Mouse (Mus musculus) embryonic fibroblast, embryonic 13.5 days (primary cell): ENCODE results near the gene Slc5a10.

Experiments
- CTCF ChIP-seq: IDR thresholded peaks from 2 replicates; pipeline ENCODE4 v1.5.1; 2011; ENCODE audit warnings: mild to moderate bottlenecking, control low read depth, low read length, moderate library complexity, borderline replicate concordance; ENCODE audit not compliant: insufficient read depth
- POLR2A ChIP-seq: IDR thresholded peaks from 2 replicates; pipeline ENCODE4 v1.6.1; 2011; ENCODE audit warnings: low read depth, mild to moderate bottlenecking, control low read depth, low read length, moderate library complexity

DNA sequence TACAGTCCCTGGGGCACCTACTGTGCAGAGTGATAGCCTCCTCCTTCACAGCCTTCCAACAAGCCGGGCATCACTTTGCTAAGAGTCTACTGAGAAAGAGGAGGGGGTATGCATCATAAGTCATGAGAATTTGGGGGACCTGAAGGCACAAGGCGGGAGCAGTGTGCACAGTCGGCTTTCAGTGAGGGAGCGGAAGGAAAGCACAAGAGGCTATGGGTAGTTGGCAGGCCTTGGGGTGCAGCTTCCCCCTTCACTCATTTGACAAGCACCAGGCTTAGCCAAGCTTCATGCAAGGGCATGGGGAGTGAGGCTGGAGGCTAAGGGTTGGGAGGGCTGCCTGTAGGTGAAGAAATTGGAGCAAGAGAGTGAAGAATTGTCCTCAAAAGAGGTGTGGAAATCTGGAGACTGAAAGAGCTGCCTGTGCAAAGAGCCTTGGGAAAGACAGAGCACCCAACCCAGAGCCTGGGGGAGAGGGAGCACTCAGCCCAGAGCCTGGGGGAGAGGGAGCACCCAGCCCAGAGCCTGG, 65.8 kb downstream of the Slc5a10 start:
- TF ChIP-seq POLR2A (no peak), CTCF (no peak)
